Comparison of ENCODE assay signal across 8 mouse cellular contexts in genomic region chr10:83019497-83020270, GRCm38 (mm10). TPM values are rescaled to one million over a fixed set of nuclear protein-coding genes. Genes with fewer than 3 reads are reported as not detected.
DNase-seq lines count a peak whose midpoint lies in the region; ATAC-seq lines count a peak whose summit lies in the region.

No protein-coding gene starts in this region.

- peak; percentile 42; the same call in 1 of the 2 replicates for ATAC-seq in granulocyte monocyte progenitor cell, adult 5-6 weeks (replicated peaks; ENCODE audit: poor library complexity, severe bottlenecking)
- peak; percentile 76 for ATAC-seq in midbrain, embryonic 11.5 days (ENCODE audit: low FRiP score)
- no peak for ATAC-seq in inflammation-experienced regulatory T-cells, adult 6 months

- H3K4me2 ChIP-seq in midbrain, embryonic 11.5 days, result peak overlapping the region; percentile 28

- no peaks in the 10 kb centered on the region for H3K27me3 ChIP-seq in midbrain, embryonic 11.5 days (ENCODE audit: control insufficient read depth, insufficient read depth, low read length)

- no peaks in the 10 kb centered on the region for H3K36me3 ChIP-seq in midbrain, embryonic 11.5 days (ENCODE audit: control insufficient read depth, insufficient read depth, low read length)

- peak overlapping the region; percentile 60; the same call in 1 of the 2 replicates for H3K27ac ChIP-seq in midbrain, embryonic 11.5 days (ENCODE audit: low read depth, low read length)

- H3K9me3 ChIP-seq in midbrain, embryonic 11.5 days (ENCODE audit: control insufficient read depth, low read length), result no peaks in the 10 kb centered on the region

- DNase-seq in spleen, adult 12 weeks (ENCODE audit: low spot score), result peak; percentile 53
- DNase-seq in spleen, adult 18-20 months, result no peak
- peak; percentile 95 for DNase-seq in midbrain, embryonic 11.5 days (ENCODE audit: low spot score, missing footprints)
- no peak for DNase-seq in frontal cortex, postnatal 10 days (ENCODE audit: low spot score in 2 of 2)
- DNase-seq in ovary, postnatal 36 days (ENCODE audit: low spot score), result no peak
- DNase-seq in urinary bladder, postnatal 36 days (ENCODE audit: low spot score in 2 of 2), result no peak

- peak overlapping the region; percentile 49 for H3K9ac ChIP-seq in midbrain, embryonic 11.5 days (ENCODE audit: low read length)

- H3K4me3 ChIP-seq in midbrain, embryonic 11.5 days (ENCODE audit: low read depth, low read length), result no peak overlapping the region

- 24% methylated on average over 19 of the region's 19 CpGs for WGBS in midbrain, embryonic 11.5 days

- H3K4me1 ChIP-seq in midbrain, embryonic 11.5 days (ENCODE audit: control insufficient read depth, insufficient read depth, low read length), result peaks cover 8% of the 10 kb centered on the region; the same call in 1 of the 2 replicates

RNA-seq across cellular contexts. Expression of gene Chst11, which starts 34.4 kb away (rescaled TPM):
- total RNA-seq in granulocyte monocyte progenitor cell, adult 5-6 weeks (2014; fragmentation: Nextera tagmentation), result 12.5 and 15.3 TPM in 2 replicates
- 20.8 TPM in 2 replicates for total RNA-seq in granulocyte monocyte progenitor cell, adult 5-6 weeks (2017)
- polyA plus RNA-seq in midbrain, embryonic 11.5 days (2014; fragmentation: Nextera tagmentation; extraction: Ambion mirVana), result 1.6 and 1.8 TPM in 2 replicates
- polyA plus RNA-seq in inflammation-experienced regulatory T-cells, adult 6 months (2017; shearing (Covaris generic)), result 1 to 10 TPM in 1 of 3 experiments, under 1 TPM in 2; 0.84 to 4.5 (median 0.85) TPM

Comparison
In these comparisons a context has a peak if more than half of its experiments do, and no peak if none do; other contexts are left out.
1. DNase-seq: peak in spleen, adult 12 weeks (single experiment) and midbrain, embryonic 11.5 days (single experiment); none in spleen, adult 18-20 months (0 of 2), frontal cortex, postnatal 10 days (0 of 2), ovary, postnatal 36 days (single experiment) and urinary bladder, postnatal 36 days (0 of 2).